Mouse (Mus musculus) erythroid progenitor cell, adult 5-6 weeks (primary cell): ENCODE data around the gene Rhobtb1. TPM values are rescaled to one million over a fixed set of nuclear protein-coding genes. Genes with fewer than 3 reads are reported as not detected.

Experiments
- ATAC-seq: replicated peaks from 2 replicates; pipeline ENCODE4 v1.8.0; 2016; ENCODE audit warnings: moderate number of reproducible peaks, mild to moderate bottlenecking, moderate TSS enrichment, inconsistent platforms; ENCODE audit not compliant: poor library complexity, low FRiP score, severe bottlenecking
- total RNA-seq, 2 experiments: library from RNA; stranded (forward) in 1 of 2; stranded (reverse) in 1 of 2; fragments of 150-400 nt in 1 of 2; fragments of 186-747, 209-891 nt in 1 of 2; gene quantifications; 2 replicates each; pipeline versions ENCODE4 v1.2.3 to v1.2.4; 2015 to 2017; ENCODE audit warnings: low replicate concordance in 2 of 2

Gene Rhobtb1
- total RNA-seq, 2 experiments from 2014 or later, result not detected

- ATAC-seq, result no peak
Measured at GRCm38 (mm10) chr10:69161503-69161902, 10.3 kb downstream of the Rhobtb1 start.

- no peak for ATAC-seq
Measured at GRCm38 (mm10) chr10:69162577-69162976, 11.3 kb downstream of the Rhobtb1 start.

GRCm38 (mm10) chr10:69163216-69163615, 12.0 kb downstream of the Rhobtb1 start:
- ATAC-seq, result no peak

GRCm38 (mm10) chr10:69165125-69165524, 13.9 kb downstream of the Rhobtb1 start:
- no peak for ATAC-seq

GRCm38 (mm10) chr10:69165847-69166246, 14.6 kb downstream of the Rhobtb1 start:
- ATAC-seq, result no peak

- no peak for ATAC-seq
Measured at GRCm38 (mm10) chr10:69166514-69166913, 15.3 kb downstream of the Rhobtb1 start.

GRCm38 (mm10) chr10:69172412-69172811, 21.2 kb downstream of the Rhobtb1 start:
- no peak for ATAC-seq

GRCm38 (mm10) chr10:69176116-69176515, 24.9 kb downstream of the Rhobtb1 start:
- ATAC-seq, result no peak

- no peak for ATAC-seq
Measured at GRCm38 (mm10) chr10:69179341-69179740, 28.1 kb downstream of the Rhobtb1 start.

- no peak for ATAC-seq
Measured at GRCm38 (mm10) chr10:69180997-69181396, 29.8 kb downstream of the Rhobtb1 start.

- ATAC-seq, result no peak
Measured at GRCm38 (mm10) chr10:69184903-69185302, 33.7 kb downstream of the Rhobtb1 start.

GRCm38 (mm10) chr10:69185431-69185830, 34.2 kb downstream of the Rhobtb1 start:
- ATAC-seq, result no peak

GRCm38 (mm10) chr10:69185894-69186893, 35.0 kb downstream of the Rhobtb1 start:
- ATAC-seq, result no peak

- no peak for ATAC-seq
Measured at GRCm38 (mm10) chr10:69187773-69188443, 36.7 kb downstream of the Rhobtb1 start.

GRCm38 (mm10) chr10:69190434-69191160, 39.4 kb downstream of the Rhobtb1 start:
- no peak for ATAC-seq

GRCm38 (mm10) chr10:69192266-69192665, 41.0 kb downstream of the Rhobtb1 start:
- no peak for ATAC-seq

GRCm38 (mm10) chr10:69193721-69194120, 42.5 kb downstream of the Rhobtb1 start:
- ATAC-seq, result no peak

- ATAC-seq, result no peak
Measured at GRCm38 (mm10) chr10:69204677-69205400, 53.6 kb downstream of the Rhobtb1 start.

GRCm38 (mm10) chr10:69206081-69206480, 54.8 kb downstream of the Rhobtb1 start:
- no peak for ATAC-seq

- ATAC-seq, result no peak
Measured at GRCm38 (mm10) chr10:69207481-69207880, 56.2 kb downstream of the Rhobtb1 start.
